Mouse (Mus musculus) splenic B cell, adult 2 months (primary cell): ENCODE measurements around the gene Ppp1r12b.

Experiments
- DNase-seq: peaks from one replicate; pipeline ENCODE4 v3.0.0-alpha.2; 2011; ENCODE audit warnings: low read depth, low spot score
- H3K27me3 ChIP-seq: 2 replicates; pipeline ENCODE4 v1.6.1; 2012; ENCODE audit warnings: mild to moderate bottlenecking, low read length, moderate library complexity, mixed read lengths; ENCODE audit not compliant: control insufficient read depth, poor library complexity, insufficient read depth, severe bottlenecking
- H3K36me3 ChIP-seq: 2 replicates; pipeline ENCODE4 v1.6.1; 2012; ENCODE audit warnings: mild to moderate bottlenecking, low read length, moderate library complexity, mixed read lengths; ENCODE audit not compliant: control insufficient read depth, poor library complexity, insufficient read depth, severe bottlenecking

Gene Ppp1r12b

DNA sequence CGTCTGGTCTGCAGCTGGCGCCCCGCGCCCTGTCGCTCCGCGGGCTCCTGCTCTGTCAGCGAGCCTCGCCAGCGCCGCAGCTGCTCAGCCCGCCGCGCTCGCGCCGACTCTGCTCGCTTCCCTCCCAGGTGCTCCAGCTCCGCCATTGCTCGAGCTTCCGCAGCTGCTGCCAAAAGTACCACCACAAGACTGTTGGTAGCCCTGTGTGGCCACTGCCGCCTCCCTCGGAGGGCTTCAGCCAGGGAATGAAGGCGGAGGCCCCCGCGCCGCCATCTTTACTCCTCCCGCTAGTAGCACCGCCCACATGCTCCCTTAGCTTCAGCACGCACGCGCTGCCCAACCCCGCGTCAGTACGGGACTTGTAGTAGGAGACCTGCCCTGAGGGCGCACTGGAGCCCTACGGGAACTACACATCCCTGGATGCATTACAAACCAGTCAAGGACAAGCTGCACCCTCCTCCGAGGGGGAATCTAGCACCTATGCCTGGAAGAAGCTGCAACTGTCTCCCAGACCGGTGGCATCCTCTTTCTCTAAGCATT lies at the start of gene Ppp1r12b:
TSS of gene Ppp1r12b (minus strand) at position 306 of the 540 bp plus-strand sequence.
- H3K27me3 ChIP-seq, result no peaks in the 10 kb centered on the region
- H3K36me3 ChIP-seq, result no peaks in the 10 kb centered on the region
- DNase-seq, result peak; percentile 89

DNA sequence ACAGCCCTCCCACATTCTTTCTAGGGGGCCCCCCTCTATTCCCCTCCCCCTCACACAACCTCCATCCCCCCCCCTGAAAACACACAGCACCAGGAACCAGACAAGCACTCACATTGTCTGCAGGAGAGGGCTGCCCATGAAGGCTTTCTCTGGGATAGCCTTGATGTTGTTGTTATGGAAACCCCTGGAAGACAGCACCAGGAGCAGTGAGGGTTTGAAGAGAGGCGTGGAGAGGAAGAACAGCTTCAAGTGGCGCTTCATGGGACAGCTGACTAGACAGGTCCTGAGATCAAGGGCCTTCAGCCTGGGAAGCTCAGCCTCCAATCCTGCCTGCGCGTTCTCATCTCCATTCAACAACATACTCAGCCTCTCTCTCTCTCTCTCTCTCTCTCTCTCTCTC lies 47.6 kb upstream of the Ppp1r12b start:
- H3K36me3 ChIP-seq, result no peaks in the 10 kb centered on the region
- no peaks in the 10 kb centered on the region for H3K27me3 ChIP-seq
- no peak for DNase-seq

DNA sequence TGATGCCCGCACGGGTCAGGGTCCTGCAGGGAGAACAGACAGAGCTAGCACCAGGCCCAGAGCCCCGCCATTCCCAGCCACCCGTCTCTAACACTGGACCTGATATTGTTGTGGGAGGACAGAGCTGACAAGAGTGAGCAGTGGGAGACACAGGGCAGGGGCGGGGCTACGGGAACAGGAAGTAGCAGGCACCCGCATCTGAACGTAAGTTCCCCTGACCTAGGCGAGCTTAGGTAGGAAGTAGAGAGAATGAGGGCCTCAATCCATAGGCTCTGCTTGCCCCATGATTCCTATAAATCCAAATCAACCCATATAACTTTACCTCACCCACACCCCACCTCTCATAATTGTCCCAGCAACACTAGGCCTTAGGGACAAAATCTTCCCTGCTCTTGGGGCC lies 44.8 kb upstream of the Ppp1r12b start:
- H3K27me3 ChIP-seq, result no peaks in the 10 kb centered on the region
- DNase-seq, result peak; percentile 15
- H3K36me3 ChIP-seq, result no peaks in the 10 kb centered on the region

DNA sequence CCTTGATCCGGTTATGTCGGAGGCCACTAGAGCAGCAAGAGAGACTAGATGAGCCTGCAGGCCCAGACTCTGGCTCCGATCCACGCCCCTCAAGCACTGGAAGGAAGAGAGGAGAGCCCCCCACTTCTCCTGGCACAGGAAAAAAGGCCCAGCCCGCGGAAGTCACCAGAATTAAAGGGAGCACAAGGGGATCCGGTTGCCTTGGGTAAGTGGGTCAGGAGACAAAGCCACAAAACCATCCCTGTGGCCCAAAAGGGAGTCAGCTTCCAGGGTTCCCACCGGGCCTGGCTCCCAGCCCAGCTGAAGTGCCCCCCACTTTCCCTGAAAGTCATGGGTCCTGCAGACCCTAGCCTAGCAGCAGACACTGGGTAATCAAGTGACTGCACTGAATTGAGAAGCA lies 42.5 kb upstream of the Ppp1r12b start:
- Histone ChIP-seq H3K36me3 (no peaks in the 10 kb centered on the region), H3K27me3 (no peaks in the 10 kb centered on the region)
- no peak for DNase-seq

DNA sequence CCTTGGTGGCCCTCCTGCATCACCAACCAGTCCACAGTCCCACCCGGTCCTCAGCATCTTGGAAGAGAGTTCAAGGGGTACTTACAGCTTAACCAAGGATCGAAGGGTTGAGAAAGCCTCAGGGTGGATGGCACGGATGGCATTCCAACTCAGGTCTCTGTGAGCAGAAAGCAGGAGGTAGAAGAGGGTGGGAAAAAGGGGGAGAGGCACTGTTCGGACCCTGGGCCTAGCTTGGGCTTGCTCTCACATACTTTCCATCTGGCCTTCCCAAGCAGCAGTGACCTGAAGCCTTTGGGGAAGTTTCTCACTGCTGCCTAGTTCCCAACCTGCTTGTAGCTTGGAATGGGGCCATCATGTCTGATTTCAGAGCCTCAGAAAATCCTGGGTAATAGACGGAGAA lies 41.8 kb upstream of the Ppp1r12b start:
- no peaks in the 10 kb centered on the region for H3K27me3 ChIP-seq
- H3K36me3 ChIP-seq, result no peaks in the 10 kb centered on the region
- no peak for DNase-seq

DNA sequence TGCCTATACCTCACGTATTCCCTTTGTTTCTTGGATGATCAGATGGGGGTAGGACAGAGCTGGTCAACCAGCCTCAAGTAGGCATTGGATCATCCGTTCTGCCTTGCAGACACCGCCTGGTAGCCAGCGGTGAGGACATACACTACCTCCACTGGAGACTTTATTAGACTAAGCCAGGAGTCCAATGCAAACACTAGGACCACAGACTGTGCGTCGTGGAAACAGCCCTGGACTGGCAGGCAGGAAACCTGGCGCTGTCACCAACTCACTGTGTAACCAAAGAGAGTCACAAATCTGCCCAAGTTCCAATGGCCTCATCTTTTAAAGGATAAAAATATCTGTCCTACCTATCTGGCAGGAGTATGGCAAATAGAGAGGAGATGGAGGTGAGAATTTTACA lies 40.7 kb upstream of the Ppp1r12b start:
- Histone ChIP-seq H3K27me3 (no peaks in the 10 kb centered on the region), H3K36me3 (no peaks in the 10 kb centered on the region)
- DNase-seq, result no peak

DNA sequence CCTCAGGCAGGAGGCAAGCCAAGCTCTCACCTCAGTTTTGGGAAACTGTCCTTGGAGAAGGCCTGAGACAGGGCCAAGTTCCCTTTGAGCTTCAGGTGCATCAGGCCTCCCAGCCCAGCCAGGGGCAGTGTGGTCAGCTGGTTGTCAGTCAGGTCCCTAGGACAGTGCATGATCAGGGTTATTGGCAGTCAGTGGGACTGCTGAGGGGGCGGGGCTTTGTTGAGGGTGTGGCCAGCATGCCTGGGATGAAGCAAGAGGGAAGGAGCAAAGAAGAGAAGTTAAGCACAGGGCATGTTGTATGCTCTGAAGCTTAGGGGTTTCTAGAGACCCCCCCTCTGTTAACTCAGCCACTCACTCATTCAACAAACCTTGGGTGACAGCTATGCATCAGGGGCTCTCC lies 40.2 kb upstream of the Ppp1r12b start:
- Histone ChIP-seq H3K27me3 (no peaks in the 10 kb centered on the region), H3K36me3 (no peaks in the 10 kb centered on the region)
- DNase-seq, result no peak

DNA sequence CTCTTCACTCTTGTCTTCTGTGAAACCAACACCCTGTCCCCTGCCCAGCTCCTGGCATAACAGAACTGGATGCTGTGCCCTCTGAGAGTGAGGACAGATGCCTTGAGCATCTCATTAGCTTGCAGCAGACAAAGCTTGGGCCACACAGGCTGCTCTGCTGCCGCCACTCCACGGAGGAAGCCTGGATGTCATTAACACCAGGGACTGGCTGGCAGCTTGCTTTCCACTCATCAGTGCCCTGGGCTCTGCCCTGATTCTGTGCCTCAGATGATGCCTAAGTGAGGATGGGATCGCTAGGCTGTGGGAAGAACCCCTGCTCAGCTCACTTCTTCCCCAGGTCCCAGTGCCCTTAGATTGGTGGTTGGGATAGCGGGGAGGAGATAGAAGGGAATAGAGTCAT lies 39.7 kb upstream of the Ppp1r12b start:
- no peak for DNase-seq
- H3K27me3 ChIP-seq, result no peaks in the 10 kb centered on the region
- no peaks in the 10 kb centered on the region for H3K36me3 ChIP-seq

DNA sequence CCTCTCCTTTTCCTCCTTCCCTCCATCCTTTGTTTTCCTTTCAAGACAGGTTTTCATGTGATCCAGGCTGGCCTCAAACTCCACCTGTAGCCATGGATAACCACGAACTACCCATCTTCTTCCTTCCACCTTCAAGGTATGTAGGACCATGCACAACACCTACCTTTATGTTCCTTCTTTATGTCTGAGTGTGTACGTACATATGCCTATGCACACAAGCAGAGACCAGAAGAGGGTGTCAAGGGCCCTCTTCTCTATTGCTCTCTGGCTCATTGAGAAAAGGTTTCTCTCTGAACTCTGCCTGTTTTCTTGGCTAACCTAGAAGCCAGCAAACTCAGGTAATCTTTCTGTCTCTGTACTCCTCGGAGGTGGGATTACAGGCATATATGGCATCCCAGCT lies 39.0 kb upstream of the Ppp1r12b start:
- no peaks in the 10 kb centered on the region for H3K36me3 ChIP-seq
- H3K27me3 ChIP-seq, result no peaks in the 10 kb centered on the region
- DNase-seq, result no peak

DNA sequence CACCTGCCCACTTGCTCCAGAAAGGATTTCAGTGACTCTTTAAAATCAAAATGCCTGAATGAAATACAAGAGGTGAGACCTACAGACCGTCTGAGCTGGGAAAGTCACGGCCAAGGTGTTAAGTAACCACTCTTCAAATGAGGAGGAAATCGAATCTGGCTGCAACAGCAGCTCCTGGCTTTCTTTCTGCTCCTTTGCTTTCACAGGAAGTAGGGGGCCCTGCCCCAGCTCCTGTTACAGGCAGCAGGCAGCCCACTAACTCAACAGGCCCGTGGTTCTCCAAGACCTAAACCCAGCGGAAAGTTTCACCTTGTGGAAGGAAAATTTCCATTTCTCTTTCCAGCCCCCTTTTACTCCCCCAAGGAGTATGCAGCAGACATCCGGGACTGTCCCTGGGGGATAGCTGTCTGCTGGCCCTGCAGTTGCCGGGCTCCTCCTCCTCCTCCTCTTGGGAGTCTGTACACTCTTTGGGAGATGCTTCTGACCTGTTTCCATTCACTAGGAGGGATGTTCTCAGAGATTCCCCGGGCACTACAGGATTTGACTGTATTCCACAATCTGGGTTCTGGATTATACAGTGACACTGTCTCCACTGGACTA lies 36.4 kb upstream of the Ppp1r12b start:
- DNase-seq, result no peak
- Histone ChIP-seq H3K36me3 (no peaks in the 10 kb centered on the region), H3K27me3 (no peaks in the 10 kb centered on the region; the same call in 1 of the 2 replicates)

DNA sequence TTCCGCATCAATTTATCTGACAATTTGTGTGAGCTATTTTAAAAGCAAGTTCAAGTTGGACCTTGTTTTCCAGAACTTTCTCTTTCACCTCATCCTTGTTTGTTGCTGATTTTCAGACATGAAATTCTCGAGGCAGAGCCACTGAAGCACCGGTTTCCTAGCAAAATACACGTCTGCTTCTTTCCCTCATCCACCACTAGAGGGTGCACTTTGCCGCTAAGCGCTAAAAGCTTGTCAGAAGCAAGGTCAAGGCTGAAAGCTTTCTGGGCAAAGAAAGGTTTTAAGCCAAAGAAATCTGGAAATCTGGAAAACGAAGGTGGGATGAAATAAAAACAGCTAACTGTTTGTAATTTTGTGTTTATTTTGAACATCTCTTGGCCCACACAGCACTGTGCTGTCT lies 33.6 kb upstream of the Ppp1r12b start:
- Histone ChIP-seq H3K27me3 (no peaks in the 10 kb centered on the region; the same call in 1 of the 2 replicates), H3K36me3 (no peaks in the 10 kb centered on the region)
- DNase-seq, result peak; percentile 89

DNA sequence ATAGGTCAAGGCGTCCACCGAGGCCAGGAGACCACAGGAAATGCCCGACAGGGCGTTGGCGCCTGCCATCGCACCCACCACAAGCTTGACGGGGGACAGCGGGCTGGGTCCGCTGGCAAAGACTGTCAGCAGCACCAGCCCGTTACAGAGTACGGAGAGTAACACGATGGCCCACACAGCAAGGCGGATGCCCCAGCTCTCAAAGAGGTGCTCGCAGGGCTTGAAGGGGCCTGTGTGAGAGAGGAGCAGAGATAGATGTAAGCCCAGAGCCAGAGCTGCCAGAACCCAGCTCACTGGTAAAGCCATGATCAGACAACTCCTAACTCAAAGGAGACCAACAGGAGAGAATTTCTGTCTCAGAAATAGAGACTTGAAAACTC lies 32.2 kb upstream of the Ppp1r12b start:
- Histone ChIP-seq H3K27me3 (no peaks in the 10 kb centered on the region; the same call in 1 of the 2 replicates), H3K36me3 (no peaks in the 10 kb centered on the region)
- peak; percentile 4 for DNase-seq

DNA sequence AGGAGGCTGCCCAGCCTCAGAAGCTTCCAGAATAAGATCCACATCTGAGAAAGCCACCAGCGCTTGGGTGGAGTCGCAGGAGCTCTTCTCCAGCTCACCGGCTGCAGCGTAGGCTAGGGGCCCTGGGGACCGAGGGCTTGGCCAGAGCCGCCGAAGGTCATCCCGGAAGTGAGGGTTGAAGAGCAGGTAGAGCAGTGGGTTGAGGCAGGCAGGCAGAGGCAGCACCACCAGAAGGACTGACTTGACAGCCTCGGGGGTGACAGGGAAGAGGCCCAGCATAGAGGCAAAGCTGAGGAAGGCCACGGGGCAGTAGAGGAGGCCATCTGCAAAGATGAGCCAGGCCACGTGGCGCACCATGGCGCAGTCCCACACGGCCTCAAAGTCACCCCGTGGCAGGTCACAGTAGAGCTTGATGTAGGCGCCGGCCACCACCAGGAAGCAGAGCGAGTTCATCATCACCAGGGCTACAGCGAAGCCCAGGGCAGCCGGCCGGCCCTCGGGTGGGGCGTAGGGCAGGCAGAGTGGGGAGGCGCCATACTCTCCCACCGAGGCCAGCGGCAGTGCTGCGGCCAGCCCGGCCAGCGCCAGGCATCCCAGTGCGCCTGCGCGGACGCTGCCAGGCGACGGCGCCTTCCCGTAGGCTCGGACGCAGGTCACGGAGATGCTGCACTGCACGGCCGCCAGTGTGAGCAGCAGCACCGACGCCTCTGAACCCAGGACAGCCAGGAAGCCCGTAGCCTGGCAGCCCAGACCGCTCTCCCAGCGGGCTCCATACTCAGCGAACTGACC lies 31.6 kb upstream of the Ppp1r12b start:
- no peaks in the 10 kb centered on the region for H3K36me3 ChIP-seq
- H3K27me3 ChIP-seq, result no peaks in the 10 kb centered on the region; the same call in 1 of the 2 replicates
- peak; percentile 40 for DNase-seq

DNA sequence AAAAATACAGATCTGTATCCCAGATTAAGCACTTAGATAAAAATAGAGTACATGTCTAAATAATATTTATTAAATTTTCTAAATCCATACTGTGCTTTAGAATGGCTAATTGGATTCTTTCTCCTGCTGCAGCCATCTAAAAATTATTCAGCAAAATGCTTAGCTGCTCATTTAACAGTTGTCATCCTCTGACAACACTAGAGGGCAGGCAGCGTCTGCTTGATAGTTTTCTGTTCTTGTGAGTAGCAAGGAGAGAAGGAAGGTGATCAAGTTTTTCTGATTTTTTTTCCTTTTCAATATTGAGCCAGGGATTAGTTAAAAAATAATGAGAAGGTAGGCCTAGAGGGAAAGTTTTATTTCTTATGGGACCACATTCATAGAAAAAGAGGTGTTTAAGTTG lies 17.2 kb upstream of the Ppp1r12b start:
- Histone ChIP-seq H3K36me3 (no peaks in the 10 kb centered on the region), H3K27me3 (no peaks in the 10 kb centered on the region)
- peak; percentile 16 for DNase-seq

DNA sequence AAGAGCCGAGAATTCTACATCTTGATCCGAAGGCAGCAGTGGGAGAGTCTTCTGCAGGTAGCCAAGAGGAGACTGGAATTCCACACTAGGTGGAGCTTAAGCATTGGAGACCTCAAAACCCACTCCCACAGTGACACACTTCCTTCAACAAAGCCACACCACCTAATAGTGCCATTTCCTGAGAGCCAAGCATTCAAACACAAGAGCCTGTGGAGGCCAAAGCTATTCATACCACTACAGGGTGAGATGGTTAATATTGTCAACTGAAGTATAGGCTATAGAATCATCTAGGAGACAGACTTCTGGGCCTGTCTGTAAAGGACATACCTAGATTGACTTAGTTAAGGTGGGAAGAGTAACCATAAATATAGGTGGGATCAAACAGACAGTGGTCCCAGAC lies 9.7 kb upstream of the Ppp1r12b start:
- Histone ChIP-seq H3K36me3 (no peaks in the 10 kb centered on the region), H3K27me3 (no peaks in the 10 kb centered on the region)
- no peak for DNase-seq
